Mouse (Mus musculus) spleen, adult 2 months (tissue): Measurements from ENCODE around the gene Acss1.

ENCODE experiments used
- CTCF ChIP-seq: fragments of 200-500 bp; IDR thresholded peaks from 2 replicates; pipeline ENCODE4 v1.5.1; 2011; ENCODE audit warnings: mild to moderate bottlenecking, inconsistent platforms; ENCODE audit not compliant: insufficient read depth, insufficient read length, insufficient replicate concordance; ENCODE audit errors: extremely low read depth
- POLR2A ChIP-seq: fragments of 200-500 bp; IDR thresholded peaks from 2 replicates; pipeline ENCODE4 v1.6.1; 2011; ENCODE audit warnings: low read depth, low read length, inconsistent platforms

- TF ChIP-seq CTCF (no peak), POLR2A (peak; percentile 17; the same call in 1 of the 2 replicates)
Observed at GRCm38 (mm10) chr2:150667065-150667819, 1.1 kb downstream of the Acss1 start.
